Mouse (Mus musculus) midbrain, embryonic 15.5 days (tissue): Measurements from ENCODE around the gene Ier5. TPM values are rescaled to one million over a fixed set of nuclear protein-coding genes. Genes with fewer than 3 reads are reported as not detected.
A peak's percentile ranks its signal among the peaks of the same experiment; 100 is the strongest.

Experiments used
- ATAC-seq: fragments of 200-750 bp; cut with Nextera tagmentation; replicated peaks from 2 replicates; pipeline ENCODE4 v1.8.0; 2017; ENCODE audit warnings: moderate TSS enrichment
- H3K27ac ChIP-seq: fragments of 300-500 bp; sonication (generic); 2 replicates; pipeline ENCODE4 v1.5.1; 2015; ENCODE audit warnings: mild to moderate bottlenecking, inconsistent platforms
- H3K27me3 ChIP-seq: fragments of 300-500 bp; sonication (generic); replicated peaks from 2 replicates; pipeline ENCODE4 v1.6.1; 2015; ENCODE audit warnings: inconsistent platforms
- H3K36me3 ChIP-seq: fragments of 300-500 bp; sonication (generic); replicated peaks from 2 replicates; pipeline ENCODE4 v1.6.1; 2015; ENCODE audit warnings: inconsistent platforms
- H3K4me1 ChIP-seq: fragments of 300-500 bp; sonication (generic); 2 replicates; pipeline ENCODE4 v1.6.1; 2015; ENCODE audit warnings: inconsistent platforms
- H3K4me2 ChIP-seq: fragments of 300-500 bp; sonication (generic); 2 replicates; pipeline ENCODE4 v1.6.1; 2015; ENCODE audit warnings: inconsistent platforms, mild to moderate bottlenecking, moderate library complexity
- H3K4me3 ChIP-seq: fragments of 300-500 bp; sonication (generic); 2 replicates; pipeline ENCODE4 v1.5.1; 2015; ENCODE audit warnings: mild to moderate bottlenecking, inconsistent platforms
- H3K9ac ChIP-seq: fragments of 300-500 bp; sonication (generic); 2 replicates; pipeline ENCODE4 v1.6.1; 2015; ENCODE audit warnings: mild to moderate bottlenecking, inconsistent platforms
- H3K9me3 ChIP-seq: fragments of 300-500 bp; sonication (generic); 2 replicates; pipeline ENCODE4 v1.6.1; 2016; ENCODE audit warnings: inconsistent platforms
- WGBS: fragments of 180-500 bp; shearing (Covaris S2); methylation state at CpG from one replicate; pipeline ENCODE4 v1.1.7; 2015; ENCODE audit warnings: mixed read lengths; 5-methylcytosine and 5-hydroxymethylcytosine counted together
- polyA plus RNA-seq: library from polyadenylated mRNA; unstranded; fragments of >200 nt; fragmentation: Nextera tagmentation; extraction: Ambion mirVana; gene quantifications from 2 replicates; pipeline ENCODE4 v1.2.1, GENCODE M21; 2015

Ier5 gene
- polyA plus RNA-seq, 1 experiment from 2014 or later: 7.2 TPM

DNA sequence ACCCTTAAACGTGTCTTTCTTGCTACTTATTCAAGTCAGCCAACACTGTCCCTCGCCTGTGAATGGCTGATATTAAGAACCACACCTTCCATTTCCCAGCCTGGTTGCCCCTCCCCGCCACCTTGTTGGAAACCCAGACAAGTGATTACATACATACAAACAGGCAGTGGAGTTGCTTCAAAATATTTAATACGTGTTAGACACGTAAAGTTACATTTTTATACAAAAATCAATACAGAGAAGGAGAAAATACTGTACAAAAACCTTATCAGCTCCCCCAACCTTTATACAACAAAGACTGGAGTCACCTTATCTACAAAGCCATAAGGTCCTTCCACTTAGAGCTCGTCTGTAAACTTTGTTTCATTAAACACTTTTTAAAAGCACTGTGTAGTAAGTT lies 2.1 kb downstream of the Ier5 start:
- Histone ChIP-seq H3K27me3 (no peaks in the 10 kb centered on the region), H3K4me2 (peak overlapping the region; percentile 91), H3K36me3 (no peaks in the 10 kb centered on the region), H3K9ac (peak overlapping the region; percentile 99), H3K9me3 (no peaks in the 10 kb centered on the region), H3K27ac (peak overlapping the region; percentile 90), H3K4me1 (peaks cover 46% of the 10 kb centered on the region), H3K4me3 (peak overlapping the region; percentile 95)
- 29% methylated on average over 6 of the region's 6 CpGs for WGBS
- no peak for ATAC-seq

DNA sequence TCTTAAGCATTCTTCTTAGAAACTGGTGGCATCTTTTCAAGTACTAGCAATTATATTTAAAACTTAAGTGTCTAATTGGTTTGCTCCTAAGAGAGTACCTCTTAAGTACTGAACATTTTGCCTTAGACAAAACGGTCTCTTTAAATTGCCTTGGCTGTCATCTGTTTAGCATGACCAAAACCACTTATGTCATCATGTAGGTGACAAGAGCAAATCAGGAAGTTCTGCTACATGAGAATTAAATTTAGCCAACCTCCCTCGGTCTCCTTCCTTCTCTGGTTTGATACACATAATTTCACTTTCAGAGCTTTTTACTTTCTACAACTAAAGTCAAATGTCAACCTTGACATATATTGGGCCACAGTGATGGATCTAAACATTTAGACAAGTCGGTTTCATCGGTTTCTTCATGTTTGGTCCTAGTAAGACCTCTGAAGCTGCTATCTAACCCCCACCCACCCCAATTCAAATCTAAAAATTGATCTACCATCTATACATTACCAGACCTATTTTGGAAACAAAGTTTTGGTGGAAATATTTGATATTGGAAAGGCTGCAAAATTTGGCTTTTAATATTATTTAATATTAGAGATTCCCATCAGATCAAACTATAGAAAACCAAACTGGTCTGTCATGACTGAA lies 2.7 kb downstream of the Ier5 start:
- no peak overlapping the region for H3K9ac ChIP-seq
- no peaks in the 10 kb centered on the region for H3K27me3 ChIP-seq
- peak overlapping the region; percentile 95 for H3K4me3 ChIP-seq
- H3K4me1 ChIP-seq: peaks cover 52% of the 10 kb centered on the region
- ATAC-seq: no peak
- no peaks in the 10 kb centered on the region for H3K36me3 ChIP-seq
- peak overlapping the region; percentile 91 for H3K4me2 ChIP-seq
- no peak overlapping the region for H3K27ac ChIP-seq
- 84% methylated on average over 4 of the region's 4 CpGs for WGBS
- H3K9me3 ChIP-seq: no peaks in the 10 kb centered on the region

DNA sequence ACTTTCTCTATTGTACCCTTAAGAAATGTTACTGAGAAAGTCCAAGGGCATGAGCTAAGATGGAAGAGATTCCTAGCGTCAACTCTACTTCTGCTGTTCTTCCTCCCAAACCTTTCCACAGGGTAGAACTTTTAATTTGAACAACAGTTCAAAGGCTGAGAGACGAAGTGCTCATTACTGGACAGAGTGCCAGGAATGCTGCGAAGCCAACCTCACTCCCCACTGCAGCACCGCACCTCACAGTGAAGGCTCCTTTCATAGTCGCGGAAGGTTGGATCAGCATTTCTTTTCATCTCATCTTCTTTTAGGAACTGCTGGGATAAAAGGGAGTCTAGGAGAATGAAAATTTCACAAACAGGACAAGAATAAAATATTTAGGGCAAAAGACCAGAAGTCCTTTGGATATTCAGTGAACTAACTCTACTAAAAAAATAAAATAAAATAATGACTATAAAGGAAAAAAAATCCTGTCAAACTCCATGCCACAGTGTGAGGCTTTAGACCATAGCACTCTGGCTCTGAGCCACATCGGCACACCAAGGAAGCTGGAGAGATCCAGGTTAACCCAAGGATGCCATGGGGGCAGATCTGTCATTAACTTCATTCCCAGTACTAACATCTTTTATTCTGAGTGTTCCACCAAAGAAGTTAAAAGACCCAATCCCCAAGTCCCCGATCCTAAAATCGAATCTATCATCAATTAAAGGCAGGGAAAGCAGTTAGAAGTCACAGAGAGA lies 5.3 kb downstream of the Ier5 start:
- Histone ChIP-seq H3K27ac (no peak overlapping the region), H3K9ac (no peak overlapping the region), H3K4me1 (peaks cover 53% of the 10 kb centered on the region), H3K4me3 (no peak overlapping the region), H3K4me2 (no peak overlapping the region), H3K27me3 (no peaks in the 10 kb centered on the region), H3K36me3 (no peaks in the 10 kb centered on the region), H3K9me3 (no peaks in the 10 kb centered on the region)
- no peak for ATAC-seq
- whole genome bisulfite sequencing: 44% methylated on average over 9 of the region's 9 CpGs

- H3K36me3 ChIP-seq: no peaks in the 10 kb centered on the region
- H3K4me3 ChIP-seq: no peak overlapping the region
- ATAC-seq: no peak
- H3K4me2 ChIP-seq: no peak overlapping the region
- no peaks in the 10 kb centered on the region for H3K27me3 ChIP-seq
- 30% methylated on average over 4 of the region's 4 CpGs for WGBS
- no peak overlapping the region for H3K9ac ChIP-seq
- H3K4me1 ChIP-seq: peaks cover 53% of the 10 kb centered on the region
- H3K27ac ChIP-seq: peak overlapping the region; percentile 27
- no peaks in the 10 kb centered on the region for H3K9me3 ChIP-seq
Observed at GRCm38 (mm10) chr1:155093145-155093791, 6.2 kb downstream of the Ier5 start.

- ATAC-seq: peak; percentile 69
- Histone ChIP-seq H3K27me3 (no peaks in the 10 kb centered on the region), H3K4me1 (peaks cover 44% of the 10 kb centered on the region), H3K4me3 (no peak overlapping the region), H3K9me3 (no peaks in the 10 kb centered on the region), H3K36me3 (no peaks in the 10 kb centered on the region), H3K4me2 (no peak overlapping the region), H3K9ac (no peak overlapping the region), H3K27ac (peak overlapping the region; percentile 27)
- WGBS: 23% methylated on average over 14 of the region's 14 CpGs
Observed at GRCm38 (mm10) chr1:155091842-155092800, 7.3 kb downstream of the Ier5 start.

- no peaks in the 10 kb centered on the region for H3K9me3 ChIP-seq
- H3K4me2 ChIP-seq: no peak overlapping the region
- no peak overlapping the region for H3K4me3 ChIP-seq
- WGBS: 82% methylated on average over 7 of the region's 7 CpGs
- no peak for ATAC-seq
- no peaks in the 10 kb centered on the region for H3K36me3 ChIP-seq
- H3K27me3 ChIP-seq: no peaks in the 10 kb centered on the region
- H3K27ac ChIP-seq: no peak overlapping the region
- H3K9ac ChIP-seq: no peak overlapping the region
- peaks cover 44% of the 10 kb centered on the region for H3K4me1 ChIP-seq
Observed at GRCm38 (mm10) chr1:155091374-155091841, 8.0 kb downstream of the Ier5 start.

DNA sequence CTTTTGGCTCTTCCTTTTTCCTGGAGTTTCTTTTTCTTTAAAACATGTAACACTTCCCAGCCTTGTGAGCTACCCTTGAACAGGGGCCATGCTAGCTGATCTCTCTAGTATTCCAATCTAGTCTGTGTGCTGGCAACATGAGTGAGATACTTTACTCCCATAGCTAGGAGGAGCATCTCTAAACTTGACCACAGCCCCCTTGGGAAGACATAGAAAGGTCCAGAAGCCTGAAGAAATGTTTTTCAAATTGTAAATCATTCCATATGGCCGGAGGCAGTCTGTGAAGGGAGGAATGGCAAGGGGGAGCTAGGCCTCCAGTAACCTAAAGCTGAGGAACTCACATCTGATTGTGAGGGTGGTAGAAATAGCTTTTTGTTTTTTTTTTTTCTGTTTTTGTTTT lies 8.7 kb downstream of the Ier5 start:
- Histone ChIP-seq H3K4me3 (no peak overlapping the region), H3K27me3 (no peaks in the 10 kb centered on the region), H3K4me1 (peaks cover 45% of the 10 kb centered on the region), H3K9me3 (no peaks in the 10 kb centered on the region), H3K4me2 (no peak overlapping the region), H3K9ac (no peak overlapping the region), H3K36me3 (no peaks in the 10 kb centered on the region), H3K27ac (no peak overlapping the region)
- WGBS: 88% methylated on average over 1 of the region's 1 CpGs
- ATAC-seq: no peak

GRCm38 (mm10) chr1:155090327-155090726 lies 9.1 kb downstream of the Ier5 start:
- ATAC-seq: no peak
- peaks cover 47% of the 10 kb centered on the region for H3K4me1 ChIP-seq
- WGBS: 96% methylated on average over 7 of the region's 7 CpGs

GRCm38 (mm10) chr1:155088847-155089603 lies 10.4 kb downstream of the Ier5 start:
- ATAC-seq: no peak
- no peak overlapping the region for H3K9ac ChIP-seq
- no peak overlapping the region for H3K4me2 ChIP-seq
- H3K27ac ChIP-seq: no peak overlapping the region
- H3K36me3 ChIP-seq: no peaks in the 10 kb centered on the region
- H3K4me1 ChIP-seq: peaks cover 58% of the 10 kb centered on the region
- H3K27me3 ChIP-seq: no peaks in the 10 kb centered on the region
- no peak overlapping the region for H3K4me3 ChIP-seq
- WGBS: 76% methylated on average over 16 of the region's 16 CpGs
- no peaks in the 10 kb centered on the region for H3K9me3 ChIP-seq

More at GRCm38 (mm10) chr1:155090327-155090726, 9.1 kb downstream of the Ier5 start:
- Histone ChIP-seq H3K4me2 (no peak overlapping the region), H3K4me3 (no peak overlapping the region), H3K27ac (no peak overlapping the region), H3K36me3 (no peaks in the 10 kb centered on the region), H3K9ac (no peak overlapping the region), H3K9me3 (no peaks in the 10 kb centered on the region), H3K27me3 (no peaks in the 10 kb centered on the region)

DNA sequence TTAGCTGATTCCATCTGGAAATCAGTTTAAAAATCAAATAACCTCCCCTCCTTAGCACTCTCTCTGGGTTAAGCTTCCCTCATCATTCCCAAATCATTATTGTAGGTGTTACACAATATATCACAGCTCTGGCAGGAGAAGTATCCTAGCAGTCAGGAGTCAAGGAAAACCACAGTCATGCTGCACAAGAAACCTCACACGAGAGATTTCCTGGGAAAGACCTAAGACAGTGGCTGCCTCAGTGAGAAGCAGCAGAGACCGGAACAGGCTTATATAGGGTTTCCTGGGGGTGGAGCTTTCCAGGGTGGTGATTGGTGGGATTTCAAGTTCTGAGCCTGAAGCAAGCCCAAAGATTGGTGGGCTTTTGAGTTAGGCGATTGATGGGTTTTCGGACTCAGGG lies 11.4 kb downstream of the Ier5 start:
- Histone ChIP-seq H3K36me3 (no peaks in the 10 kb centered on the region), H3K9ac (no peak overlapping the region), H3K27ac (no peak overlapping the region), H3K27me3 (no peaks in the 10 kb centered on the region), H3K9me3 (no peaks in the 10 kb centered on the region), H3K4me2 (no peak overlapping the region), H3K4me3 (no peak overlapping the region), H3K4me1 (peaks cover 54% of the 10 kb centered on the region)
- no peak for ATAC-seq
- WGBS: 94% methylated on average over 4 of the region's 4 CpGs

- WGBS: 17% methylated on average over 4 of the region's 4 CpGs
- Histone ChIP-seq H3K4me2 (no peak overlapping the region), H3K36me3 (no peaks in the 10 kb centered on the region), H3K27me3 (no peaks in the 10 kb centered on the region), H3K9me3 (no peaks in the 10 kb centered on the region), H3K9ac (no peak overlapping the region), H3K4me1 (peaks cover 52% of the 10 kb centered on the region), H3K4me3 (no peak overlapping the region), H3K27ac (peak overlapping the region; percentile 78)
- ATAC-seq: no peak
Observed at GRCm38 (mm10) chr1:155086893-155087292, 12.5 kb downstream of the Ier5 start.
